Mouse (Mus musculus) thymus, adult 2 months (tissue): Measurements from ENCODE around the gene 2210408I21Rik.

Source experiments
- CTCF ChIP-seq: fragments of 200-500 bp; IDR thresholded peaks from 2 replicates; pipeline ENCODE4 v1.5.1; 2012; ENCODE audit warnings: mild to moderate bottlenecking, control low read depth, low read length, moderate library complexity, borderline replicate concordance; ENCODE audit not compliant: control insufficient read depth, poor library complexity, insufficient read depth; ENCODE audit errors: extremely low read depth
- POLR2A ChIP-seq: fragments of 200-500 bp; IDR thresholded peaks from 2 replicates; pipeline ENCODE4 v1.6.1; 2012; ENCODE audit warnings: mild to moderate bottlenecking, low read length, control low read depth, moderate library complexity; ENCODE audit not compliant: control insufficient read depth, poor library complexity, insufficient read depth; ENCODE audit errors: extremely low read depth

GRCm38 (mm10) chr13:77396981-77397380, 261.6 kb downstream of the 2210408I21Rik start:
- TF ChIP-seq POLR2A (no peak), CTCF (no peak)
